Comparison of ENCODE assay signal across 21 mouse cellular contexts in the genomic region with DNA sequence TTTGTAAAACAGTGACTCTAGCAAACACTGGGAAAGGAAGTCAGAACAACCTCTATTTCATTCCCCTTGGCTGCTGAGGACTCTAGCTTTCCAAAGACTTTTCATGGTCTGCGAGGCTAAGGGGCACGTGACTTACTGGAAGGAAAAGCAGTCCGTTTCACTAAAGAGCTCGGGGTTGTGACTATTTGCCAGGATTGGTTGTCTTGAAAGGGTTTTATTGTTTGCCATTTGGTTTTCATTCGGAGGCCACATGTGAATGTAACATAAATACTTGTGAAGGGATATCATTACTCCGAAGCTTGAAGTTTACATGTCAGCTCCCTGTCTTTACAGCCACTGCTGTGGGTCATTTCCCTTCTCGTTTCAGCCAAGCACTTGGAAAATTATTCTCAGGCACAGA.
DNase-seq lines count a peak whose midpoint lies in the region; ATAC-seq and TF ChIP-seq lines count a peak whose summit lies in the region.
"Had no signal": no experiment of that assay in that cellular context is flagged by ENCODE, and none has a peak within 500 bp of the region (broad histone marks: within the 10 kb centered on the region; RNA-seq: fewer than 3 reads in every experiment).

No protein-coding gene starts in this region.

- H3K4me2 ChIP-seq in limb, embryonic 11.5 days (ENCODE audit: low read depth, severe bottlenecking), result no peak overlapping the region
- H3K4me2 ChIP-seq in embryonic facial prominence, embryonic 13.5 days, result peak overlapping the region; percentile 20; the same call in 1 of the 2 replicates
- H3K4me2 ChIP-seq in limb, embryonic 12.5 days, result peak overlapping the region; percentile 16; the same call in 1 of the 2 replicates
- no peak overlapping the region for H3K4me2 ChIP-seq in myocyte (ENCODE audit: low read depth)
- H3K4me2 ChIP-seq in lung, postnatal 0 days (replicated peaks; ENCODE audit: low read depth, low read length), result no peak overlapping the region
- H3K4me2 ChIP-seq in liver, embryonic 11.5 days, result no peak overlapping the region
- H3K4me2 ChIP-seq: forebrain, embryonic 13.5 days; hindbrain, embryonic 14.5 days had no signal

- no peaks in the 10 kb centered on the region for H3K27me3 ChIP-seq in limb, embryonic 11.5 days (ENCODE audit: control insufficient read depth, insufficient read depth, low read length)
- H3K27me3 ChIP-seq in limb, embryonic 10.5 days (ENCODE audit: low read depth, poor library complexity, severe bottlenecking), result no peaks in the 10 kb centered on the region
- H3K27me3 ChIP-seq in embryonic facial prominence, embryonic 13.5 days, result peaks cover 18% of the 10 kb centered on the region
- H3K27me3 ChIP-seq in limb, embryonic 12.5 days, result no peaks in the 10 kb centered on the region
- H3K27me3 ChIP-seq in myocyte (ENCODE audit: control insufficient read depth, insufficient read depth, insufficient read length), result no peaks in the 10 kb centered on the region
- no peaks in the 10 kb centered on the region for H3K27me3 ChIP-seq in lung, postnatal 0 days (replicated peaks; ENCODE audit: insufficient read depth, low read length)
- no peaks in the 10 kb centered on the region for H3K27me3 ChIP-seq in liver, embryonic 11.5 days (replicated peaks; ENCODE audit: control insufficient read depth, insufficient read depth, low read length)
- H3K27me3 ChIP-seq: forebrain, embryonic 13.5 days had no signal

- H3K4me1 ChIP-seq in limb, embryonic 11.5 days (ENCODE audit: control insufficient read depth, insufficient read depth, low read length), result no peaks in the 10 kb centered on the region; the same call in 1 of the 2 replicates
- peaks cover 10% of the 10 kb centered on the region for H3K4me1 ChIP-seq in limb, embryonic 10.5 days
- H3K4me1 ChIP-seq in embryonic facial prominence, embryonic 13.5 days, result peaks cover 12% of the 10 kb centered on the region
- peaks cover 15% of the 10 kb centered on the region for H3K4me1 ChIP-seq in limb, embryonic 12.5 days (replicated peaks)
- H3K4me1 ChIP-seq in lung, postnatal 0 days (ENCODE audit: insufficient read depth, low read depth, low read length), result no peaks in the 10 kb centered on the region
- no peaks in the 10 kb centered on the region for H3K4me1 ChIP-seq in liver, embryonic 11.5 days (replicated peaks; ENCODE audit: control insufficient read depth, insufficient read depth, low read length)
- H3K4me1 ChIP-seq: forebrain, embryonic 13.5 days; heart, embryonic 10.5 days; hindbrain, embryonic 10.5 days had no signal

- TF ChIP-seq EP300 in lung, postnatal 0 days (IDR thresholded peaks at IDR 0.05), result no peak

- H3K27ac ChIP-seq in limb, embryonic 11.5 days (replicated peaks; ENCODE audit: low read depth, low read length), result no peak overlapping the region
- H3K27ac ChIP-seq in limb, embryonic 10.5 days, result no peak overlapping the region
- peak overlapping the region; percentile 41 for H3K27ac ChIP-seq in embryonic facial prominence, embryonic 13.5 days
- peak overlapping the region; percentile 73 for H3K27ac ChIP-seq in limb, embryonic 12.5 days
- H3K27ac ChIP-seq in lung, postnatal 0 days (ENCODE audit: low read length), result no peak overlapping the region
- H3K27ac ChIP-seq in liver, embryonic 11.5 days (ENCODE audit: low read depth, low read length), result no peak overlapping the region
- H3K27ac ChIP-seq: forebrain, embryonic 13.5 days; heart, embryonic 10.5 days; hindbrain, embryonic 10.5 days; hindbrain, embryonic 14.5 days had no signal

- no peak overlapping the region for H3K4me3 ChIP-seq in limb, embryonic 11.5 days (ENCODE audit: low read depth, low read length)
- no peak overlapping the region for H3K4me3 ChIP-seq in limb, embryonic 10.5 days
- no peak overlapping the region for H3K4me3 ChIP-seq in embryonic facial prominence, embryonic 13.5 days
- H3K4me3 ChIP-seq in limb, embryonic 12.5 days (replicated peaks), result no peak overlapping the region
- H3K4me3 ChIP-seq in myocyte, result no peak overlapping the region
- no peak overlapping the region for H3K4me3 ChIP-seq in lung, postnatal 0 days (ENCODE audit: low read depth, low read length)
- no peak overlapping the region for H3K4me3 ChIP-seq in liver, embryonic 11.5 days (ENCODE audit: low read depth, low read length)
- H3K4me3 ChIP-seq: forebrain, embryonic 13.5 days; heart, embryonic 10.5 days; hindbrain, embryonic 10.5 days had no signal

- H3K9me3 ChIP-seq in limb, embryonic 11.5 days (ENCODE audit: control insufficient read depth, low read length), result no peaks in the 10 kb centered on the region
- H3K9me3 ChIP-seq in limb, embryonic 10.5 days (replicated peaks), result no peaks in the 10 kb centered on the region
- no peaks in the 10 kb centered on the region for H3K9me3 ChIP-seq in embryonic facial prominence, embryonic 13.5 days
- H3K9me3 ChIP-seq in limb, embryonic 12.5 days, result no peaks in the 10 kb centered on the region
- no peaks in the 10 kb centered on the region for H3K9me3 ChIP-seq in lung, postnatal 0 days (ENCODE audit: low read length)
- no peaks in the 10 kb centered on the region for H3K9me3 ChIP-seq in liver, embryonic 11.5 days (ENCODE audit: control insufficient read depth, low read length)
- H3K9me3 ChIP-seq: forebrain, embryonic 13.5 days; heart, embryonic 10.5 days; hindbrain, embryonic 10.5 days had no signal

- no peak overlapping the region for H3K9ac ChIP-seq in limb, embryonic 11.5 days (ENCODE audit: low read length)
- no peak overlapping the region for H3K9ac ChIP-seq in embryonic facial prominence, embryonic 13.5 days
- H3K9ac ChIP-seq in limb, embryonic 12.5 days (replicated peaks), result no peak overlapping the region
- H3K9ac ChIP-seq in lung, postnatal 0 days (replicated peaks; ENCODE audit: low read depth), result no peak overlapping the region
- no peak overlapping the region for H3K9ac ChIP-seq in liver, embryonic 11.5 days (ENCODE audit: low read depth, low read length)
- H3K9ac ChIP-seq: forebrain, embryonic 13.5 days; forebrain, postnatal 0 days; hindbrain, embryonic 14.5 days had no signal

- no peaks in the 10 kb centered on the region for H3K36me3 ChIP-seq in limb, embryonic 11.5 days (ENCODE audit: control insufficient read depth, insufficient read depth, low read length)
- H3K36me3 ChIP-seq in limb, embryonic 10.5 days, result no peaks in the 10 kb centered on the region
- H3K36me3 ChIP-seq in embryonic facial prominence, embryonic 13.5 days, result no peaks in the 10 kb centered on the region
- no peaks in the 10 kb centered on the region for H3K36me3 ChIP-seq in limb, embryonic 12.5 days
- H3K36me3 ChIP-seq in myocyte (ENCODE audit: control insufficient read depth, insufficient read depth), result no peaks in the 10 kb centered on the region
- no peaks in the 10 kb centered on the region for H3K36me3 ChIP-seq in lung, postnatal 0 days (ENCODE audit: insufficient read depth, low read length)
- no peaks in the 10 kb centered on the region for H3K36me3 ChIP-seq in liver, embryonic 11.5 days (ENCODE audit: control insufficient read depth, insufficient read depth, low read length)
- H3K36me3 ChIP-seq: heart, embryonic 10.5 days; hindbrain, embryonic 10.5 days had no signal

- TF ChIP-seq CTCF in lung, postnatal 0 days (IDR thresholded peaks at IDR 0.05), result no peak

- DNase-seq in limb, embryonic 11.5 days (ENCODE audit: low spot score), result peak; percentile 27
- DNase-seq in limb, embryonic 10.5 days (ENCODE audit: low spot score), result no peak
- DNase-seq in lung, postnatal 0 days (ENCODE audit: low spot score), result no peak
- no peak for DNase-seq in liver, embryonic 11.5 days (ENCODE audit: low spot score)
- DNase-seq: adrenal gland, postnatal 10 days; B cell, adult 2 months; cerebellum, adult 11 months; cerebellum, adult 8-10 months; cerebellum, postnatal 14 days; forebrain, postnatal 0 days; gastrocnemius, postnatal 10 days; heart, adult 18-20 months; heart, postnatal 14 days had no signal

- WGBS in limb, embryonic 11.5 days, result 21% methylated on average over 7 of the region's 7 CpGs
- 45% methylated on average over 7 of the region's 7 CpGs for WGBS in limb, embryonic 10.5 days
- WGBS in embryonic facial prominence, embryonic 13.5 days, result 13% methylated on average over 7 of the region's 7 CpGs
- WGBS in limb, embryonic 12.5 days, result 11% methylated on average over 7 of the region's 7 CpGs
- 50% methylated on average over 7 of the region's 7 CpGs for WGBS in lung, postnatal 0 days
- WGBS in liver, embryonic 11.5 days, result 81% methylated on average over 7 of the region's 7 CpGs

- no peak for ATAC-seq in limb, embryonic 11.5 days (ENCODE audit: insufficient number of reproducible peaks, low FRiP score, low TSS enrichment, low read depth)
- ATAC-seq in embryonic facial prominence, embryonic 13.5 days (ENCODE audit: insufficient number of reproducible peaks, insufficient read depth, low FRiP score, low TSS enrichment, low read depth), result no peak
- no peak for ATAC-seq in limb, embryonic 12.5 days (ENCODE audit: insufficient number of reproducible peaks, insufficient read depth, low FRiP score, low TSS enrichment, low read depth)
- ATAC-seq in megakaryocyte, adult 5-6 weeks (ENCODE audit: poor library complexity, severe bottlenecking), result no peak
- ATAC-seq in lung, postnatal 0 days, result no peak
- ATAC-seq in liver, embryonic 11.5 days (replicated peaks; ENCODE audit: low FRiP score), result no peak
- ATAC-seq: forebrain, embryonic 13.5 days; forebrain, postnatal 0 days had no signal

- H3ac ChIP-seq in myocyte (ENCODE audit: control insufficient read depth, insufficient read length), result no peak overlapping the region

- TF ChIP-seq POLR2A in myocyte (IDR thresholded peaks at IDR 0.05; ENCODE audit: insufficient read length, low read depth), result no peak

- no peaks in the 10 kb centered on the region for H3K79me2 ChIP-seq in myocyte (ENCODE audit: control insufficient read depth, insufficient read depth)

TF ChIP-seq in myocyte, 11 proteins besides CTCF, POLR2A, EP300 and RAD21:
- no peak for TF ChIP-seq MYOD1 (IDR thresholded peaks at IDR 0.05; ENCODE audit: control insufficient read depth in 1 of 3, insufficient read length in 2 of 3, low read depth in 2 of 3)
- no peak for TF ChIP-seq REST (IDR thresholded peaks at IDR 0.05; ENCODE audit: insufficient read depth, insufficient read length)
- peak; percentile 26 for TF ChIP-seq USF1 (IDR thresholded peaks at IDR 0.05; ENCODE audit: low read depth)
TF ChIP-seq in myocyte: peak in this region for 1.

Comparison
In these comparisons a context has a peak if more than half of its experiments do, and no peak if none do; other contexts are left out.
1. H3K27ac ChIP-seq: peak in embryonic facial prominence, embryonic 13.5 days (single experiment) and limb, embryonic 12.5 days (single experiment); none in limb, embryonic 11.5 days (single experiment), limb, embryonic 10.5 days (single experiment), lung, postnatal 0 days (single experiment) and liver, embryonic 11.5 days (single experiment).
2. H3K4me2 ChIP-seq: peak in embryonic facial prominence, embryonic 13.5 days (single experiment) and limb, embryonic 12.5 days (single experiment); none in limb, embryonic 11.5 days (single experiment), myocyte (single experiment), lung, postnatal 0 days (single experiment) and liver, embryonic 11.5 days (single experiment).